Mouse (Mus musculus): ENCODE measurements at regions not wholly inside any gene's neighbourhood (a gene's known extent, or its start where the extent isn't known, plus 50 kb on each side); places are given as distances from the start of the nearest gene placed in this dataset.
"Not testable (repeated sequence)": the region's sequence is repeated elsewhere in the genome, so short reads cannot be mapped to it uniquely, and the experiment has no call there.

- DNase-seq (ENCODE audit: low spot score in 2 of 2), result no peak
Measured at GRCm38 (mm10) chr6:102005627-102006026, 567.3 kb downstream of the Cntn3 start.

GRCm38 (mm10) chr6:101998181-101998580, 574.7 kb downstream of the Cntn3 start:
- no peak for DNase-seq (ENCODE audit: low spot score in 2 of 2)

GRCm38 (mm10) chr6:101997629-101998028, 575.3 kb downstream of the Cntn3 start:
- no peak for DNase-seq (ENCODE audit: low spot score in 2 of 2)

- no peak for DNase-seq (ENCODE audit: low spot score in 2 of 2)
Measured at GRCm38 (mm10) chr6:101992815-101993214, 580.1 kb downstream of the Cntn3 start.

GRCm38 (mm10) chr6:101981656-101982055, 591.2 kb downstream of the Cntn3 start:
- no peak for DNase-seq (ENCODE audit: low spot score in 2 of 2)

- no peak for DNase-seq (ENCODE audit: low spot score in 2 of 2)
Measured at GRCm38 (mm10) chr6:101979213-101979612, 593.7 kb downstream of the Cntn3 start.

- DNase-seq (ENCODE audit: low spot score in 2 of 2), result no peak
Measured at GRCm38 (mm10) chr6:101964941-101965340, 587.2 kb upstream of the Pdzrn3 start.

GRCm38 (mm10) chr6:101961476-101961875, 583.8 kb upstream of the Pdzrn3 start:
- not testable (repeated sequence) for DNase-seq (ENCODE audit: low spot score in 2 of 2)

GRCm38 (mm10) chr6:101949681-101950080, 572.0 kb upstream of the Pdzrn3 start:
- DNase-seq (ENCODE audit: low spot score in 2 of 2), result no peak

- DNase-seq (ENCODE audit: low spot score in 2 of 2), result no peak
Measured at GRCm38 (mm10) chr6:101948950-101949349, 571.3 kb upstream of the Pdzrn3 start.

GRCm38 (mm10) chr6:101940266-101940866, 562.7 kb upstream of the Pdzrn3 start:
- no peak for DNase-seq (ENCODE audit: low spot score in 2 of 2)

GRCm38 (mm10) chr6:101938393-101938985, 560.8 kb upstream of the Pdzrn3 start:
- DNase-seq (ENCODE audit: low spot score in 2 of 2), result no peak

- no peak for DNase-seq (ENCODE audit: low spot score in 2 of 2)
Measured at GRCm38 (mm10) chr6:101937467-101938392, 560.0 kb upstream of the Pdzrn3 start.

GRCm38 (mm10) chr6:101931768-101932167, 554.1 kb upstream of the Pdzrn3 start:
- no peak for DNase-seq (ENCODE audit: low spot score in 2 of 2)

GRCm38 (mm10) chr6:101921686-101922085, 544.0 kb upstream of the Pdzrn3 start:
- DNase-seq (ENCODE audit: low spot score in 2 of 2), result no peak

- DNase-seq (ENCODE audit: low spot score in 2 of 2), result no peak
Measured at GRCm38 (mm10) chr6:101921186-101921585, 543.5 kb upstream of the Pdzrn3 start.

- DNase-seq (ENCODE audit: low spot score in 2 of 2), result no peak
Measured at GRCm38 (mm10) chr6:101918914-101919313, 541.2 kb upstream of the Pdzrn3 start.

GRCm38 (mm10) chr6:101905029-101905342, 527.3 kb upstream of the Pdzrn3 start:
- DNase-seq (ENCODE audit: low spot score in 2 of 2), result no peak

- DNase-seq (ENCODE audit: low spot score in 2 of 2), result no peak
Measured at GRCm38 (mm10) chr6:101904234-101905028, 526.7 kb upstream of the Pdzrn3 start.

GRCm38 (mm10) chr6:101902276-101902675, 524.6 kb upstream of the Pdzrn3 start:
- DNase-seq (ENCODE audit: low spot score in 2 of 2), result no peak

GRCm38 (mm10) chr6:101898544-101898943, 520.8 kb upstream of the Pdzrn3 start:
- DNase-seq (ENCODE audit: low spot score in 2 of 2), result no peak
